Mouse (Mus musculus) left cerebral cortex, adult 8-10 months (tissue): ENCODE results near the gene Cpeb3. TPM values are rescaled to one million over a fixed set of nuclear protein-coding genes. Genes with fewer than 3 reads are reported as not detected.
"Not testable (repeated sequence)": the region's sequence is repeated elsewhere in the genome, so short reads cannot be mapped to it uniquely, and the experiment has no call there.

Experiments used
- DNase-seq, 2 experiments: peaks; one replicate each; pipeline ENCODE4 v3.0.0; 2022; ENCODE audit warnings: low spot score in 2 of 2
- total RNA-seq, 4 experiments: library from RNA; stranded (reverse); gene quantifications; 2 replicates each; pipeline ENCODE4 v1.2.4; 2022

Gene Cpeb3
- total RNA-seq, 4 experiments from 2014 or later = 83.3 to 89.9 (median 85.4) TPM

DNA sequence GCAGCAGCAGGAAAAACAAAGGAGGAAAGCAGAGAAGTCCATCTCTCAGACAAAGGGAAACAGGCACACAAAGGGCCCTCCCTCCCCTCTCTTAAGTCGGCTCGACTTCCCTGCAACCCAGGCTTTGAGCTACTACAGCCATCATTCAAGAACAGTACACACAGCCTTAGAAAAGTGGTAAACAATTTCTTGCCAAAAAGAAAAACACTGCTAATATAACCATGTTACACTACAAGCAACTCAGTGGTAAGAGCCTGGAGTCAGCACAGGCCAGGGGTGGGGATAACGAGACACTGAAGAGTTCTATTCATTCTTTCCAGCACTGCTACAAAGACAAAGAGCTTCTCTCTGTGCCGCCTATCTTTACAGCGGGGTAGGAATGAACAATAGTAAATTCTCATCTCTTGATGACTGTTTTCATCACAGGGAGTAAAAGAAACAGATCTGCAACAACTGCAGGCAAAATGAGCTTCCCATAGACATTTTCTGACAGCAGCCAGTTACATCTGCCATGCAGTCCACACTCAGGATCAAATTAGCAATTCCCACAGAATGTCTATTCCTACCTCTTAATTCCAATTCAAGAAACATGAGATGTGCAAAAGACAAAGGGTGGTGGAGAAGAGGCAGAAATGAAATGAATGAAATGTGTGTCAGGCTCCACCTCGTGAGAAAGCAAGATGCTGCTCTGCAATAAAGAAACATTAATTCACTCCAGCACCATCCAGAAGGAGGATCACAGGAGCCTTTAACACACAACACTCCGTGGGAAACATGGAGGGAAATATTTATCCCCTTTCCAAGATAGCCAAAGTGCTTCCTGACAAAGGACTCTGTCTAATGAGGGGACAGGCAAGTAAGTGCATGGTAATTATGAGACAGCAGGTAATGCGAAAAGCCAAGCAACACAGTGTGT, 118.0 kb downstream of the Cpeb3 start:
- DNase-seq = no peak

DNA sequence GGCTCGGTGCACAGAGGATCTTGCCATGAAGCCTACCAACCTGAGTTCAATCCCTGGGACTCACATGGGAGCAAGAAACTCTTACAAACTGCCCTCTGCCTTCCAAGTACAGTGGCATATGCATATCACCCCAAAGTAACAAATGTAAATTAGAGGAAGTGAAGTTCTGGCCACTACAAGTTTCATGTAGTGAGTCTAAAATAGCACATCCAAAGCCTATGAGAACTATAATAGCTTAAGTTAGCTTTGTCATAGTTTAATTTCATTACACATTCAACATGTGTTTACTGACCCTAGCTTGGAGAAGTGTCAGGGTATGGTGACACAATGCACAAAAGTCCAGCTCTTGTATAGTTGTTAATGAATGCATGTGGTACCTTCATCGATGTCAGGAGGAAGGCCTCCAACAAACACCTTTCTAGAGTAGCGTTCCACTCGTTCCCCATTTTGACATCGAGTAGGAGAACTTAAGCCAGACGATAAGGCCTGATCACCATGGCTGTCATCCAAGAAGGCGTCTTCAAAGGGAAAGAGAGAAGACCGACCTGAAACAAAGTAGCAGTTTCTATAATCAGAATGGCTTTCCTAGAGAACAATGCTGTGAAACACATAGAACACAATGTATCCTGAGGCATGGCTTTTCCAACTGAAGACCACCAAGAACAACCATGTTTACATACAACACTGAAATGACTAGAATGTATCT, 120.2 kb downstream of the Cpeb3 start:
- no peak for DNase-seq

DNA sequence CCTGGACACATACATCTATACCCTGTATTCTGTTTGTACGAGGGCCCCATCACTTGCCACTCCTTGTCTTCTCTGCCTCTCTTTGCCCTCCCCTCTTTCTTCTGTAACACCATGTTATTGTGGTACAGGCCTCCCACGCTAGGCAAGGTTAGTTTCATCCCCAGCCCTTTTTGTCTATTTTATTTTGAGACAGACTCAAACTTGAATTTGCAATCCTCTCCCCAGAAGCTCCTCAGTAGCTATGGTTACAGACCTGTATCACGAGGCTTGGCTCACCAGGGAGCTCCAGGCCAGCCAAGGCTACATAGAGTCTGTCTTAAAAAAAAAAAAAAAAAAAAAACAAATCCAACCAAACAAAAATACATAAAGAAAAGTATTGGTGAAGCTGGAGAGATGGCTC, 123.9 kb downstream of the Cpeb3 start:
- no peak for DNase-seq

DNA sequence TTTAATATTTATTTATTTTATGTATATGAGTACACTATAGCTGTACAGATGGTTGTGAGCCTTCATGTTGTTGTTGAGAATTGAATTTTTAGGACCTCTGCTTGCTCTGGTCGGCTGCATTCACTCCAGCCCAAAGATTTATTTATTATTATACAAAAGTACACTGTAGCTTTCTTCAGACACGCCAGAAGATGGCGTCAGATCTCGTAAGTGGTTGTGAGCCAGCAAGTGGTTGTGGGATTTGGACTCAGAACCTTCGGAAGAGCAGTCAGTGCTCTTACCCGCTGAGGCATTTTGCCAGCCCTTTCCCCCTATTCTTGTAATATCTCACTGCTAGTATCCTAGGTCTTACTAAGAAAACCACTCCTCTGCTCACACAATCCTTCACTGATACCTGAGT, 126.9 kb downstream of the Cpeb3 start:
- no peak for DNase-seq

DNA sequence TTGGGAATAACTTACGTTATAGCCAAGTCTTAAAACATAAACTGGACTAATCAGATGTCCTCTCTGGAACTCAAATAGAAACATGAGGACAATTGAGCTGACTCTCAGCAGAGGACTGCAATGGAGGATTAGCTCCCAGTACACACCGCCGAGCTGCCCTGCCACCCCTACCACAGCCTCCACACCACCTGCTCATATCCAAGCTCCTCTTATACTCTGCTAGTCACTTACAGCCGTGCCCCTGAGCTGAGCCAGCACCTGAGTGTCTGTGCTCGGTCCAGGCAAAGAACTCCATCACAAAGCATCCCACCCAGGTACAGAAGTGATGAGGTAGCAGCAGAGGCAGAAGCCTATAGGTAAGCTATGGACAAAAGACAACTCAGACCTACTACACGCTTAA, 129.2 kb downstream of the Cpeb3 start:
- no peak for DNase-seq

DNA sequence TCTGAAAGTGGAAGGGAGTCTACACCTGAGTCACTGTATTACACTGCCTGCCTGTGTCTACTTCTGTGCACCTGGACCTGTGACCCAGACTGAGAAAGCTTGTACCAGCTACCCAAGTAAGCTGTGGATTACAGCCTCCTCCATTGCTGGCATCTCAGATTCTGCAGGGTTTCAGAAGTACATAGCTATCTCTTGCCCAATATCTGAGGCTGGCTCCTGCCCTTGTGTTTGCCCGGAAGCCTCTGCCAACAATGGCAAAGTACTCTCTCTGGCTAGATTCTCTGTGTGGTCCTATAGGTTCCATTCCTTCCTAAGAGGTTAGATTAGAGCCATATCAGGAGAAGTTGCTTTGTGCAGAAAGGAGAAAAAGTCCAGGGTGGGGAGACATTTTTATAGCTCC, 129.8 kb downstream of the Cpeb3 start:
- DNase-seq = no peak

- DNase-seq = peak in 1 of 2 experiments; percentile 61
These were observed 130.3 kb downstream of the Cpeb3 start for GRCm38 (mm10) chr19:37078064-37078463.

- not testable (repeated sequence) for DNase-seq
These were observed 131.1 kb downstream of the Cpeb3 start for GRCm38 (mm10) chr19:37077258-37077657.

GRCm38 (mm10) chr19:37076646-37077045, 131.8 kb downstream of the Cpeb3 start:
- no peak for DNase-seq

DNA sequence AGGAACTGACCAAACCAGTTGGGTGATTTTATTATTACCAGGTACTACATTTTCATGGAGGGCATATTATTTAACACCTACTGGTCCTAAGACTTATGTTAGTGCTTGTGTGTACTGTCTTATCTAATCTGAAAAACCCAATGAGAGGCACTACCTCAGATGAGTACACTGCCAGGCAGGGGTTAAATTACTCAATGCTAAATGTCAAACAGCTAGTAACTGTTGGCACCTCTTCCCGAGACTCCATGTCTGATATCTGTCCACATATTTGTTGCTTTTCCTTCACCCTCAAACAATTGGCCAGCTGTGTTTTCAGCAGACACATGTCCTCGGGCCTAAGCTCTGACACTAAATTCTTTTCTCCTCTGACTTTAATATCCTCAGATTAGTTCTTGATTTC, 132.3 kb downstream of the Cpeb3 start:
- DNase-seq = no peak

- DNase-seq = peak in 1 of 2 experiments; percentile 59
These were observed 132.7 kb downstream of the Cpeb3 start for GRCm38 (mm10) chr19:37075690-37076089.

- DNase-seq = no peak
These were observed 133.7 kb downstream of the Cpeb3 start for GRCm38 (mm10) chr19:37074726-37075125.

GRCm38 (mm10) chr19:37074276-37074675, 134.1 kb downstream of the Cpeb3 start:
- no peak for DNase-seq

GRCm38 (mm10) chr19:37072871-37073629, 135.4 kb downstream of the Cpeb3 start:
- DNase-seq = no peak

- DNase-seq = no peak
These were observed 139.2 kb downstream of the Cpeb3 start for GRCm38 (mm10) chr19:37069243-37069642.

- no peak for DNase-seq
These were observed 148.3 kb downstream of the Cpeb3 start for GRCm38 (mm10) chr19:37060078-37060477.

DNA sequence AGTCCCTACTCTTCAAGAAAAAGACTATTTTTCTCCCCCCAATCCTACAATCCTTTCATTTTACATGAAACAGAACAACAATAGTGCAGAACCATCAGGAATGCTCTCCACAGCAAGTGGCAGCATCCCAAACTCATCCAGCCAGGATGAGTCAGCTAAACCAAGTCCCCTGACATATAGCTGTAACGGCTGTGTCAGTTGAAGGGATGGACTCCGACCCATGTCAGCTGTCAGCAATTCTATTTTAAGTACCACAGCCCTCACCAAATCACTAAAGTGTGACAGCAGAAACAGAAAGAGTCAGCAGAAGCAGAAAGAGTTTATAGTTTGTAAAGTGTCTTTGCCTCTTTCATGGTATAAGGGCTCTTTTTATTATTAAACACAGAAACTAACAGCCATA, 148.8 kb downstream of the Cpeb3 start:
- DNase-seq = no peak

GRCm38 (mm10) chr19:37057161-37057905, 151.1 kb downstream of the Cpeb3 start:
- no peak for DNase-seq

- no peak for DNase-seq
These were observed 152.3 kb downstream of the Cpeb3 start for GRCm38 (mm10) chr19:37055976-37056556.

GRCm38 (mm10) chr19:37050643-37051345, 157.6 kb downstream of the Cpeb3 start:
- DNase-seq = no peak
